In the genomic region with DNA sequence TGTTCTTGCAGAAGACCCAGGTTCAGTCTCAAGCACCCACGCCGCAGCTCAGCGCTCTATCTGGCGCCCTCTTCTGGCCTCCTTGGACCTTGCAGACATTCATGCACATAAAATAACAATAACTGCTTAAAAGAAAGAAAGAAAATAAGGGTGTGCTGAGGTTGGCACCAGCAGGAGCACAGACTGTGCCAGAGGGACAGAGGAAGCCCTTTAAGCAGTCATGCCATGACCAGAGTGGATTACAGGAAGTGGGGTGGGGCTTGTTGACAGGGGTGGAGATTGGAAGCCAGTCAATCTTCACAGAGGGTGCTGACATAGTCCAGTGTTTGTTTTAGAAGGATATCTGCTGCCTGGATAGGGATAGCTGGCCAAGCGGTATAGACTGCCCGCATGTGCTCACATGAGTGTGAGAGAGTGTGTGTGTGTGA, we compare ENCODE assay signal across 8 mouse cellular contexts. TPM values are rescaled to one million over a fixed set of nuclear protein-coding genes. Genes with fewer than 3 reads are reported as not detected.
DNase-seq lines count a peak whose midpoint lies in the region; ATAC-seq and TF ChIP-seq lines count a peak whose summit lies in the region.

No protein-coding gene starts in this region.

- peaks cover under 1% of the 10 kb centered on the region for H3K36me3 ChIP-seq in megakaryocyte, embryonic 14.5 days (replicated peaks; ENCODE audit: low read length)
- H3K36me3 ChIP-seq in stomach, postnatal 0 days (ENCODE audit: control insufficient read depth, insufficient read depth, low read length) = no peaks in the 10 kb centered on the region

- peaks cover 3% of the 10 kb centered on the region for H3K27me3 ChIP-seq in megakaryocyte, embryonic 14.5 days (replicated peaks)
- no peaks in the 10 kb centered on the region for H3K27me3 ChIP-seq in stomach, postnatal 0 days (ENCODE audit: control insufficient read depth, insufficient read depth, low read length)

- H3K4me1 ChIP-seq in megakaryocyte, embryonic 14.5 days = peaks cover 11% of the 10 kb centered on the region
- H3K4me1 ChIP-seq in embryonic fibroblast, embryonic 13.5 days (ENCODE audit: control insufficient read depth, insufficient read depth, low read length) = no peaks in the 10 kb centered on the region
- H3K4me1 ChIP-seq in stomach, postnatal 0 days (replicated peaks; ENCODE audit: control insufficient read depth, insufficient read depth) = no peaks in the 10 kb centered on the region

- no peak for TF ChIP-seq POLR2A in embryonic fibroblast, embryonic 13.5 days (IDR thresholded peaks at IDR 0.05; ENCODE audit: low read depth, low read length)

- intact Hi-C loops in gastrocnemius, postnatal 14 days (cut with DNase I; ENCODE audit: low total_unique reads) = no loop called here

- H3K4me2 ChIP-seq in stomach, postnatal 0 days (replicated peaks; ENCODE audit: low read depth) = no peak overlapping the region

- peak overlapping the region; percentile 33 for H3K4me3 ChIP-seq in megakaryocyte, embryonic 14.5 days (replicated peaks)
- no peak overlapping the region for H3K4me3 ChIP-seq in embryonic fibroblast, embryonic 13.5 days (ENCODE audit: insufficient read depth, low read length)
- H3K4me3 ChIP-seq in stomach, postnatal 0 days (ENCODE audit: low read depth, low read length) = no peak overlapping the region

- no peak for TF ChIP-seq EP300 in stomach, postnatal 0 days (optimal IDR thresholded peaks at IDR 0.05)

- peak; percentile 37; the same call in 1 of the 2 replicates for TF ChIP-seq CTCF in embryonic fibroblast, embryonic 13.5 days (IDR thresholded peaks at IDR 0.05; ENCODE audit: borderline replicate concordance, insufficient read depth, low read length)
- peak; percentile 67 for TF ChIP-seq CTCF in stomach, postnatal 0 days (IDR thresholded peaks at IDR 0.05; ENCODE audit: low read depth)

- WGBS in large intestine, adult 2 months = 50% methylated on average over 6 of the region's 6 CpGs
- 61% methylated on average over 6 of the region's 6 CpGs for WGBS in stomach, postnatal 0 days

- H3K9ac ChIP-seq in stomach, postnatal 0 days (ENCODE audit: low read length) = no peak overlapping the region

- H3K9me3 ChIP-seq in megakaryocyte, embryonic 14.5 days = no peaks in the 10 kb centered on the region
- no peaks in the 10 kb centered on the region for H3K9me3 ChIP-seq in stomach, postnatal 0 days (ENCODE audit: control insufficient read depth, low read length)

- H3K27ac ChIP-seq in embryonic fibroblast, embryonic 13.5 days (ENCODE audit: insufficient read depth, low read length) = no peak overlapping the region
- H3K27ac ChIP-seq in stomach, postnatal 0 days (replicated peaks) = peak overlapping the region; percentile 56; the same call in 1 of the 2 replicates

- ATAC-seq in megakaryocyte, adult 5-6 weeks (ENCODE audit: poor library complexity, severe bottlenecking) = no peak
- peak; percentile 91 for ATAC-seq in stomach, postnatal 0 days (ENCODE audit: low FRiP score, low TSS enrichment)

- peak; percentile 59 for DNase-seq in large intestine, adult 2 months (ENCODE audit: low read depth, low spot score)
- DNase-seq in stomach, postnatal 0 days (ENCODE audit: low spot score) = peak; percentile 75
- DNase-seq in layer of hippocampus, adult 9-11 months = no peak
- DNase-seq in gastrocnemius, postnatal 14 days = no peak
- no peak for DNase-seq in right cerebral cortex, adult 2 months (ENCODE audit: low spot score in 2 of 2)

RNA-seq across cellular contexts. Expression of gene Faap24, which starts 10.1 kb away (rescaled TPM):
- polyA plus RNA-seq in megakaryocyte, embryonic 14.5 days (2012; ENCODE audit: insufficient read depth, low replicate concordance) = 1.5 and 11.0 TPM in 2 replicates
- total RNA-seq in megakaryocyte, adult 5-6 weeks (2015) = 10.8 and 12.2 TPM in 2 replicates
- 5.5 and 11.1 TPM in 2 replicates for total RNA-seq in megakaryocyte, adult 5-6 weeks (2017)
- 6.8 and 6.9 TPM in 2 replicates for polyA plus RNA-seq in embryonic fibroblast, embryonic 13.5 days (2011; ENCODE audit: insufficient read length, low read depth, missing spikeins)
- polyA plus RNA-seq in large intestine, adult 2 months (2012; rRNA removed) = 6.5 and 7.9 TPM in 2 replicates
- 8.8 and 9.3 TPM in 2 replicates for polyA plus RNA-seq in stomach, postnatal 0 days (2015; fragmentation: Nextera tagmentation; extraction: Ambion mirVana)
- total RNA-seq in gastrocnemius, postnatal 14 days (2021) = 1 to 10 TPM; 1.3 to 1.5 TPM

RNA-seq across cellular contexts. Expression of gene Cep89, which starts 10.3 kb away (rescaled TPM):
- polyA plus RNA-seq in megakaryocyte, embryonic 14.5 days (2012; ENCODE audit: insufficient read depth, low replicate concordance) = 3.8 and 7.6 TPM in 2 replicates
- total RNA-seq in megakaryocyte, adult 5-6 weeks (2015) = 9.6 and 16.9 TPM in 2 replicates
- 5.7 TPM in 2 replicates for total RNA-seq in megakaryocyte, adult 5-6 weeks (2017)
- polyA plus RNA-seq in embryonic fibroblast, embryonic 13.5 days (2011; ENCODE audit: insufficient read length, low read depth, missing spikeins) = 19.4 and 22.9 TPM in 2 replicates
- 14.6 and 18.0 TPM in 2 replicates for polyA plus RNA-seq in large intestine, adult 2 months (2012; rRNA removed)
- polyA plus RNA-seq in stomach, postnatal 0 days (2015; fragmentation: Nextera tagmentation; extraction: Ambion mirVana) = 11.7 and 12.3 TPM in 2 replicates
- total RNA-seq in gastrocnemius, postnatal 14 days (2021) = 1 to 10 TPM; 5.7 to 5.9 TPM

RNA-seq across cellular contexts. Expression of gene Rhpn2, which starts 52.6 kb away (rescaled TPM):
- polyA plus RNA-seq in megakaryocyte, embryonic 14.5 days (2012; ENCODE audit: insufficient read depth, low replicate concordance) = not detected in 2 replicates
- not detected in 2 replicates for total RNA-seq in megakaryocyte, adult 5-6 weeks (2015)
- total RNA-seq in megakaryocyte, adult 5-6 weeks (2017) = not detected in 2 replicates
- polyA plus RNA-seq in embryonic fibroblast, embryonic 13.5 days (2011; ENCODE audit: insufficient read length, low read depth, missing spikeins) = 0.32 and 0.39 TPM in 2 replicates
- 27.1 and 41.6 TPM in 2 replicates for polyA plus RNA-seq in large intestine, adult 2 months (2012; rRNA removed)
- 23.1 and 24.4 TPM in 2 replicates for polyA plus RNA-seq in stomach, postnatal 0 days (2015; fragmentation: Nextera tagmentation; extraction: Ambion mirVana)
- total RNA-seq in gastrocnemius, postnatal 14 days (2021) = 1 to 10 TPM in 1 of 2 experiments, under 1 TPM in 1; 0.78 to 1.1 TPM

Comparison
In these comparisons a context has a peak if more than half of its experiments do, and no peak if none do; other contexts are left out.
1. DNase-seq: peak in large intestine, adult 2 months (single experiment) and stomach, postnatal 0 days (single experiment); none in layer of hippocampus, adult 9-11 months (single experiment), gastrocnemius, postnatal 14 days (single experiment) and right cerebral cortex, adult 2 months (0 of 2).
2. RNA of gene Rhpn2, which starts 52.6 kb away (polyA plus RNA-seq): 27.1 to 41.6 TPM in large intestine, adult 2 months and 23.1 to 24.4 TPM in stomach, postnatal 0 days; 0.32 to 0.39 TPM in embryonic fibroblast, embryonic 13.5 days and not detected in megakaryocyte, embryonic 14.5 days; every median in the first group is over 10 times any median in the second.